Mouse (Mus musculus): ENCODE measurements around the gene Ercc5. TPM values are rescaled to one million over a fixed set of nuclear protein-coding genes. Genes with fewer than 3 reads are reported as not detected.

The Ercc5 gene
- polyA plus RNA-seq, 1 experiment = 2.7 TPM

GRCm38 (mm10) chr1:44142747-44143146 is 4.8 kb upstream of the Ercc5 start:
- Histone ChIP-seq H3K4me3 (ENCODE audit: extremely low read depth, insufficient read depth, insufficient read length) (no peak overlapping the region), H3K27me3 (ENCODE audit: control insufficient read depth, insufficient read depth, low read length) (no peaks in the 10 kb centered on the region), H3K4me1 (ENCODE audit: control insufficient read depth, insufficient read depth, insufficient read length) (no peaks in the 10 kb centered on the region), H3K36me3 (ENCODE audit: control insufficient read depth, insufficient read depth, low read length) (0 out of 2 replicates have a peak, but pooled peaks cover 1% of the 10 kb centered on the region), H3K27ac (ENCODE audit: insufficient read depth, low read length) (no peak overlapping the region)
- WGBS = 89% methylated on average over 5 of the region's 5 CpGs
- no peak for TF ChIP-seq POLR2A (IDR thresholded peaks at IDR 0.05; ENCODE audit: low read depth, low read length)
- no peak for TF ChIP-seq CTCF (IDR thresholded peaks at IDR 0.05; ENCODE audit: extremely low read depth, insufficient read depth, insufficient read length, insufficient replicate concordance)
- DNase-seq (ENCODE audit: low read depth in 1 of 2, low spot score in 2 of 2) = no peak

GRCm38 (mm10) chr1:44148706-44149105 is 1.2 kb downstream of the Ercc5 start:
- Histone ChIP-seq H3K36me3 (ENCODE audit: control insufficient read depth, insufficient read depth, low read length) (no peaks in the 10 kb centered on the region), H3K4me1 (ENCODE audit: control insufficient read depth, insufficient read depth, insufficient read length) (peaks cover 2% of the 10 kb centered on the region; the same call in 1 of the 2 replicates), H3K27ac (ENCODE audit: insufficient read depth, low read length) (no peak overlapping the region), H3K4me3 (ENCODE audit: extremely low read depth, insufficient read depth, insufficient read length) (no peak overlapping the region), H3K27me3 (ENCODE audit: control insufficient read depth, insufficient read depth, low read length) (no peaks in the 10 kb centered on the region)
- no peak for DNase-seq (ENCODE audit: low read depth in 1 of 2, low spot score in 2 of 2)
- no peak for TF ChIP-seq CTCF (IDR thresholded peaks at IDR 0.05; ENCODE audit: extremely low read depth, insufficient read depth, insufficient read length, insufficient replicate concordance)
- no peak for TF ChIP-seq POLR2A (IDR thresholded peaks at IDR 0.05; ENCODE audit: low read depth, low read length)
- 39% methylated on average over 6 of the region's 6 CpGs for WGBS

GRCm38 (mm10) chr1:44155287-44155686 is 7.7 kb downstream of the Ercc5 start:
- TF ChIP-seq CTCF (IDR thresholded peaks at IDR 0.05; ENCODE audit: extremely low read depth, insufficient read depth, insufficient read length, insufficient replicate concordance) (no peak), POLR2A (IDR thresholded peaks at IDR 0.05; ENCODE audit: low read depth, low read length) (no peak)
- no peaks in the 10 kb centered on the region for H3K27me3 ChIP-seq (ENCODE audit: control insufficient read depth, insufficient read depth, low read length)
- H3K4me3 ChIP-seq (ENCODE audit: extremely low read depth, insufficient read depth, insufficient read length) = no peak overlapping the region
- H3K4me1 ChIP-seq (ENCODE audit: control insufficient read depth, insufficient read depth, insufficient read length) = no peaks in the 10 kb centered on the region
- peaks cover 9% of the 10 kb centered on the region for H3K36me3 ChIP-seq (ENCODE audit: control insufficient read depth, insufficient read depth, low read length)
- 98% methylated on average over 4 of the region's 4 CpGs for WGBS
- DNase-seq (ENCODE audit: low read depth in 1 of 2, low spot score in 2 of 2) = no peak
- H3K27ac ChIP-seq (ENCODE audit: insufficient read depth, low read length) = no peak overlapping the region

- TF ChIP-seq POLR2A (IDR thresholded peaks at IDR 0.05; ENCODE audit: low read depth, low read length) (no peak), CTCF (IDR thresholded peaks at IDR 0.05; ENCODE audit: extremely low read depth, insufficient read depth, insufficient read length, insufficient replicate concordance) (no peak)
- Histone ChIP-seq H3K27me3 (ENCODE audit: control insufficient read depth, insufficient read depth, low read length) (no peaks in the 10 kb centered on the region), H3K36me3 (ENCODE audit: control insufficient read depth, insufficient read depth, low read length) (peaks cover 14% of the 10 kb centered on the region), H3K4me1 (ENCODE audit: control insufficient read depth, insufficient read depth, insufficient read length) (0 out of 2 replicates have a peak, but pooled peaks cover 2% of the 10 kb centered on the region), H3K27ac (ENCODE audit: insufficient read depth, low read length) (no peak overlapping the region), H3K4me3 (ENCODE audit: extremely low read depth, insufficient read depth, insufficient read length) (no peak overlapping the region)
- no peak for DNase-seq (ENCODE audit: low read depth in 1 of 2, low spot score in 2 of 2)
- 58% methylated on average over 6 of the region's 6 CpGs for WGBS
Observed at GRCm38 (mm10) chr1:44158317-44158716, 10.8 kb downstream of the Ercc5 start.

GRCm38 (mm10) chr1:44161818-44162217 is 14.3 kb downstream of the Ercc5 start:
- 80% methylated on average over 6 of the region's 6 CpGs for WGBS
- no peak for TF ChIP-seq CTCF (IDR thresholded peaks at IDR 0.05; ENCODE audit: extremely low read depth, insufficient read depth, insufficient read length, insufficient replicate concordance)
- no peak for TF ChIP-seq POLR2A (IDR thresholded peaks at IDR 0.05; ENCODE audit: low read depth, low read length)
- H3K36me3 ChIP-seq (ENCODE audit: control insufficient read depth, insufficient read depth, low read length) = peaks cover 20% of the 10 kb centered on the region
- H3K27ac ChIP-seq (ENCODE audit: insufficient read depth, low read length) = no peak overlapping the region
- no peak overlapping the region for H3K4me3 ChIP-seq (ENCODE audit: extremely low read depth, insufficient read depth, insufficient read length)
- no peak for DNase-seq (ENCODE audit: low read depth in 1 of 2, low spot score in 2 of 2)
- H3K27me3 ChIP-seq (ENCODE audit: control insufficient read depth, insufficient read depth, low read length) = no peaks in the 10 kb centered on the region
- 0 out of 2 replicates have a peak, but pooled peaks cover 2% of the 10 kb centered on the region for H3K4me1 ChIP-seq (ENCODE audit: control insufficient read depth, insufficient read depth, insufficient read length)

- Histone ChIP-seq H3K36me3 (ENCODE audit: control insufficient read depth, insufficient read depth, low read length) (peaks cover 24% of the 10 kb centered on the region), H3K27me3 (ENCODE audit: control insufficient read depth, insufficient read depth, low read length) (no peaks in the 10 kb centered on the region), H3K4me3 (ENCODE audit: extremely low read depth, insufficient read depth, insufficient read length) (no peak overlapping the region), H3K27ac (ENCODE audit: insufficient read depth, low read length) (no peak overlapping the region), H3K4me1 (ENCODE audit: control insufficient read depth, insufficient read depth, insufficient read length) (0 out of 2 replicates have a peak, but pooled peaks cover 2% of the 10 kb centered on the region)
- DNase-seq (ENCODE audit: low read depth in 1 of 2, low spot score in 2 of 2) = no peak
- no peak for TF ChIP-seq POLR2A (IDR thresholded peaks at IDR 0.05; ENCODE audit: low read depth, low read length)
- TF ChIP-seq CTCF (IDR thresholded peaks at IDR 0.05; ENCODE audit: extremely low read depth, insufficient read depth, insufficient read length, insufficient replicate concordance) = no peak
- WGBS = 79% methylated on average over 5 of the region's 5 CpGs
Observed at GRCm38 (mm10) chr1:44162389-44162788, 14.8 kb downstream of the Ercc5 start.

GRCm38 (mm10) chr1:44167859-44168383 is 20.4 kb downstream of the Ercc5 start:
- TF ChIP-seq CTCF (IDR thresholded peaks at IDR 0.05; ENCODE audit: extremely low read depth, insufficient read depth, insufficient read length, insufficient replicate concordance) (no peak), POLR2A (IDR thresholded peaks at IDR 0.05; ENCODE audit: low read depth, low read length) (no peak)
- 91% methylated on average over 3 of the region's 3 CpGs for WGBS
- Histone ChIP-seq H3K27me3 (ENCODE audit: control insufficient read depth, insufficient read depth, low read length) (no peaks in the 10 kb centered on the region), H3K4me3 (ENCODE audit: extremely low read depth, insufficient read depth, insufficient read length) (no peak overlapping the region), H3K27ac (ENCODE audit: insufficient read depth, low read length) (no peak overlapping the region), H3K4me1 (ENCODE audit: control insufficient read depth, insufficient read depth, insufficient read length) (no peaks in the 10 kb centered on the region), H3K36me3 (ENCODE audit: control insufficient read depth, insufficient read depth, low read length) (peaks cover 23% of the 10 kb centered on the region)
- DNase-seq (ENCODE audit: low read depth in 1 of 2, low spot score in 2 of 2) = no peak

Measured in spleen, adult 2 months (tissue).